Mouse (Mus musculus): ENCODE measurements around the gene Lfng. TPM values are rescaled to one million over a fixed set of nuclear protein-coding genes. Genes with fewer than 3 reads are reported as not detected.

Gene Lfng
- polyA plus RNA-seq (2017; shearing (Covaris generic)): 100 to 1,000 TPM; 243 to 259 TPM

DNA sequence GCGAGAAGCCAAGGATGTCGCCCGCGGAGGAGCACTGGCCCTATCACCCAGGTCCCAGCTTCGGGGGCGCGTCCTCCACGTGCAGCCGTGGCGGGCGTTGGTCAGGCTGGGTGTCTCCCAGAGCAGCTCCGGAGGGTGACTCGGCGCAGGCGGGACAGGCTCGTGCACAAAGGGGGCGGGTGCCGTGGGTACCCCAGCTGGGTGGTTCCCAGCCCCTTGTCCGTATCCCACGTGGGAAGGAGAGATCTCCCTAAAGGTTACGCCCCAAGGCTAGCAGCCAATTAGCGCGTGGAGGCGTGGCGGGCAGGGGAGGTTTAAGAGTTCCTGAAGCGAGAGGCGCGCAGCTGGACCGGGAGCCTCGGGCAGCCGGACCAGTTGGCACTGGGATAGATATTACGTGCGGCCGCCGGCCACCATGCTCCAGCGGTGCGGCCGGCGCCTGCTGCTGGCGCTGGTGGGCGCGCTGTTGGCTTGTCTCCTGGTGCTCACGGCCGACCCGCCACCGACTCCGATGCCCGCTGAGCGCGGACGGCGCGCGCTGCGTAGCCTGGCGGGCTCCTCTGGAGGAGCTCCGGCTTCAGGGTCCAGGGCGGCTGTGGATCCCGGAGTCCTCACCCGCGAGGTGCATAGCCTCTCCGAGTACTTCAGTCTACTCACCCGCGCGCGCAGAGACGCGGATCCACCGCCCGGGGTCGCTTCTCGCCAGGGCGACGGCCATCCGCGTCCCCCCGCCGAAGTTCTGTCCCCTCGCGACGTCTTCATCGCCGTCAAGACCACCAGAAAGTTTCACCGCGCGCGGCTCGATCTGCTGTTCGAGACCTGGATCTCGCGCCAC lies at the start of gene Lfng:
Gene Lfng, plus strand, starts transcription at position 320 of the 835 bp plus-strand sequence.

DNA sequence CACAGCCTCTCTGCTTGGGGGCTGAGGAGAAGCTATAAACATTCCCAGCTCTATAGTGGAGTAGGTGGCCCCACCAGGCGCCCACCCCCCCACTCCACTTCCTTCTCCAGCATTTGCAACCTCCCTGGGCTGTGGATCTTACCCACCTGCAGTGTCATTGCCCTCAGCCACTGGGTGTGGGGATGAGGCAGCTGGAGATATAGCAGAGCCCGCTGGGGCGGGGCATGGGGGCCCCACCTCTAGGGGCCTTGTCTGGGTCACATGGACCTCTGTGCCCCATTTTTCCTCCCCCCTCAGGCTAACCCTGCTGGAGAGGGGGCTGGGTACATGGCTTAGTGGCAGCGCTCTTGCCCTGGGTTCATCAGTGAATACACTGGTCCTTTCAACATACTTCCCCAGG lies 42.2 kb upstream of the Lfng start, which contains the start of gene Grifin:
Gene Grifin, minus strand, starts transcription at position 176 of the 400 bp plus-strand sequence.

DNA sequence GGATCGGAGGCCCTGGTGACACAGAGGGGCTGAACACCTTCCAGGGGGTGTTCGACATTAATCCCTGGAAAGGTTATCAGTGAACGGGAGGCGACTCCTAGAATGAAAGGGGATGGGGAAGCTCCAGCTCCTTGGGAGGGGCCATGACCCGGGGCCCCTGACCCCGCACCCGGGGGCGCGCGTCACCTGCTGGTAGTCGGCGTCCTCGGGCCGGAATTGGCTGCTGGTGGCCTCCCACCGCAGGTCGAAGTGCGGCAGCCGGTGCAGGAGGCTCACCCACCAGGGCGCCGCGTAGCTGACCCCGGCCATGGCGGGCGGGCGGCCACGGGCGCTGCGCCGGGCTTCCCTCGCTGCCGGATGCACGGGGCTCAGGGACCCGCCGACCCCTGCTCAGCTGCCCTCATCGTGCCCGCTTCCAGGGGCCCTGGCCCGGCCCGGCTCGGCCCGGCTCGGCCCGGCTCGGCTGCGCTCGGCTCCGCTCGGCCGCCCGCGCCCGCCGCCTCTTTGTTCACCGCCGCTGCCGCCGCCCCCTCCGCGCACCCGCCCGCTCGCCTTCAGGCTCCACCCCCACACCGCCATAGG lies 41.5 kb downstream of the Lfng start, which contains the start of gene Ttyh3:
Gene Ttyh3, minus strand, starts transcription at position 513 of the 582 bp plus-strand sequence.

Other genes with a start within 250 kb of the Lfng start
- gene Snx8, start 218.1 kb upstream of the Lfng start, polyA plus RNA-seq (2017; shearing (Covaris generic)): 1 to 10 TPM; 1.8 to 2.2 TPM
- gene Eif3b, start 188.0 kb upstream of the Lfng start, polyA plus RNA-seq (2017; shearing (Covaris generic)): 100 to 1,000 TPM; 193 to 230 TPM
- gene Gm4869, start 161.7 kb upstream of the Lfng start, polyA plus RNA-seq (2017; shearing (Covaris generic)): under 1 TPM in 1 of 2 experiments, not detected in 1; 0.12 TPM
- 10 to 100 TPM; 36.9 to 52.0 TPM for gene Chst12, start 101.8 kb upstream of the Lfng start, polyA plus RNA-seq (2017; shearing (Covaris generic))
- gene Grifin, start 42.2 kb upstream of the Lfng start, polyA plus RNA-seq (2017; shearing (Covaris generic)): 1 to 10 TPM in 1 of 2 experiments, not detected in 1; 1.2 TPM
- 10 to 100 TPM; 19.2 to 28.7 TPM for gene Ttyh3, start 41.7 kb downstream of the Lfng start, polyA plus RNA-seq (2017; shearing (Covaris generic))
- 10 to 100 TPM; 33.9 to 34.3 TPM for gene Iqce, start 95.1 kb downstream of the Lfng start, polyA plus RNA-seq (2017; shearing (Covaris generic))
- 10 to 100 TPM; 27.7 to 30.7 TPM for gene Brat1, start 97.7 kb downstream of the Lfng start, polyA plus RNA-seq (2017; shearing (Covaris generic))
- gene Amz1, start 116.8 kb downstream of the Lfng start, polyA plus RNA-seq (2017; shearing (Covaris generic)): 1 to 10 TPM in 1 of 2 experiments, under 1 TPM in 1; 0.49 to 5.4 TPM
- 10 to 100 TPM; 20.8 to 33.7 TPM for gene Gna12, start 223.1 kb downstream of the Lfng start, polyA plus RNA-seq (2017; shearing (Covaris generic))

All from inflammation-experienced regulatory T-cells (primary cell).